Mouse (Mus musculus): ENCODE data around the gene Olfr545.
A peak's percentile ranks its signal among the peaks of the same experiment; 100 is the strongest.
"Not testable (repeated sequence)": the region's sequence is repeated elsewhere in the genome, so short reads cannot be mapped to it uniquely, and the experiment has no call there.

Olfr545 gene

DNA sequence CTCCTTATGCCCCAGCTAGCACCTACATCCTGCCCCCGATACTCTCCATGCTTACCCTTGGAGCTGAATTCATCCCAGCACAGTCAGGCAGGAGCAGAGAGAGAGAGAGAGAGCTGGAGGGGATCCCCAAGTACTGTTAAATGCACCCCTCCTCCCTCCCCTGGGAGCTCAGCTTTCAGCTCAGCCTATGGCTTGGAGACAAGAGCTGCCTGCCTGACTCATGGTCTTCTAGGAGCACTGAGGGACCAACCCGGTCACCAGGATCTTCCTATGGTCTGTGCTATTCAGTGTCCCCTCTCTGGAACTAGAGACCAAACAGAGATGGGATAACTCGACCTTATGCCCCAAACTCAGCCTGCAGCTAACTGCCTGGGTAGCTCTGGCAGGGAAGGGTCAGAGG lies at the start of gene Olfr545:
Olfr545 (minus strand) TSS at position 101 of the 400 bp plus-strand sequence.
- no peak for DNase-seq

DNA sequence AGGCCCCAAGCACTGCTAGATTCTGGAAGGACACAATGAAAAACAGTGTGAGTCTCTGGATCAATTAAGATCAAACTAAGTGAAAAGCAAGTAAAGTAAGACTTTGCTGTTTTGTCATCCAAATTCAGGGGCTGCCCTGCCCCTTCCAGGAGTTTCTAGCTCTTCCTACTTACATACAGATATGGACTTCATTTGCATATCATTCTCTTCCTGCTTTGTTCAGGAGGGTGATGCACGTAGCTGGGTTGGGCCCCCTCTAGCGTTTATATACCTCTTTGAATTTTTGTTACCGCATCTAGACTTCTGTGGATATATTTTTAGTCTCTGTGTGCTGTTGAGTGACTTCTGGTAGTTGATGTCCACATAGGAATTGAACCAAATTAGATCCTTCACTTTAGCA lies 41.9 kb upstream of the Olfr545 start:
- DNase-seq = no peak

DNA sequence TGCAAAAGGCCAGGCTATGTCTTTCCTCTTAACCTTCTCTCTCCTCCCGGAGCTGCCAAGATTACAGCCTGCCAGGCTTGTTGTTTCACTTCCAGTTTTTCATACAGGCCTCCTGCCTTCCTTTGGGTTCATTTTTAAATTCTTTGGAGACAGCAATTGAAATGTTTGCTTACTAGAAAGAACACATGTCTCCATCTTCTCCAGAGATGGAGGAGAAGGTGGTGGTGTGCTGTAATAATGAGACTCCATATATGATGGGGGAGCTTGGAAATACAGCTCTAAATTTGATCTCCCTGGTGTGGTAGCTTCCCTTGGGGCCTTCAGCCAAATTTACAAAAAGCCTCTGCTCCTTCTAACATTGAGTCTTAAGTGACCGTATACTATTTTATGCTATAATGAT lies 41.2 kb upstream of the Olfr545 start, which contains the start of gene Olfr548-ps1:
Olfr548-ps1 (plus strand) TSS at position 301 of the 400 bp plus-strand sequence.
- no peak for DNase-seq

DNA sequence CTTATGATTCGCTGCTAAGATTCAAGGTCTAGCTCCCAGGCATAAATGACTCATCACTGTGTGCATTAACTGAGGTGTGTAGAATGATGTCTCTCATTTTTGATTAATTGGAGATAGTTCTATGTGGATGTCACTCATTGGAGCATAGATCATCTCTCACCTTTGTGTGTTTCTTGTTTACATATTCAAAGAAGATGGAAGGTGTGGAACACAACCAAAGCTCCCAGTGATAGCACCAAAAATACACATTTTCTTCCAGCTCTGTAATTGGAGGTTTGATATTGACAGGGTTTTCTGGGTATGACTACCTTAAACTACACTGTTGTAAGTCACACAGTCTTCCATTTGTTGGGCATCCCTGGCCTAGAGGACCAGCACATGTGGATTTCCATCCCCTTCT lies 35.1 kb upstream of the Olfr545 start, which contains the start of gene Olfr547:
Olfr547 (plus strand) TSS at position 301 of the 400 bp plus-strand sequence.
- DNase-seq = no peak

DNA sequence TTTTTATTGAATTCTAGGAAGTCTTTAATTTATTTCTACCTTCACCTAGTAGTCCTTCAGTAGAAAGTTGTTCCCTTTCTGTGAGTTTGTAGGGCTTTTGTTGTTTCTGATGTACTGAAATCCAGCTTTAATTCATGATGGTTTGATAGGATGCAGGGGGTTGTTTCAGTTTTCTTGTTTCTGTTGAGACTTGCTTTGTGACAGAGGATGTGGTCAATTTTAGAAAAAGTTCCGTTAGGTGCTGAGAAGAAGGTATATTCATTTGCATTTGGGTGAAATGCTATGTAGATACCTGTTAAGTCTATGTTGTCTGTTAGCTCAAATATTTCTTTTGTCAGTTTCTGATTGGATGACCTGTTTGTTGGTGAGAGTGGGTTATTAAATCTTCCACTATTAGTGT lies 29.7 kb upstream of the Olfr545 start:
- no peak for DNase-seq

DNA sequence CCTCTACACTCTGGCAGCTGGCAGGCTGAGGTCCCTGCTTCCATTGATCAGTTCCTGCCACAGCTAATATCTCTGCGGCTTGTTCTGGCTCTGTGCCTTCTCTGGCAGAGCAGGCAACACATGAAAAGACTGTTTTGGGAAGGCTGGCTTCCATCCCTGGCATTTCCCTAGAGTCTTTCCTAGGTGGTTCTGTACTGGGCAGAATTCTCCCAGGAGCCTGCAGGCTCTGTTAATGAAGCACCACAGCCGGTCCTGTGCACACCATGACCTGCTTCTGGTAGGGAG lies 17.6 kb upstream of the Olfr545 start:
- peak; percentile 38 to 41 for DNase-seq

DNA sequence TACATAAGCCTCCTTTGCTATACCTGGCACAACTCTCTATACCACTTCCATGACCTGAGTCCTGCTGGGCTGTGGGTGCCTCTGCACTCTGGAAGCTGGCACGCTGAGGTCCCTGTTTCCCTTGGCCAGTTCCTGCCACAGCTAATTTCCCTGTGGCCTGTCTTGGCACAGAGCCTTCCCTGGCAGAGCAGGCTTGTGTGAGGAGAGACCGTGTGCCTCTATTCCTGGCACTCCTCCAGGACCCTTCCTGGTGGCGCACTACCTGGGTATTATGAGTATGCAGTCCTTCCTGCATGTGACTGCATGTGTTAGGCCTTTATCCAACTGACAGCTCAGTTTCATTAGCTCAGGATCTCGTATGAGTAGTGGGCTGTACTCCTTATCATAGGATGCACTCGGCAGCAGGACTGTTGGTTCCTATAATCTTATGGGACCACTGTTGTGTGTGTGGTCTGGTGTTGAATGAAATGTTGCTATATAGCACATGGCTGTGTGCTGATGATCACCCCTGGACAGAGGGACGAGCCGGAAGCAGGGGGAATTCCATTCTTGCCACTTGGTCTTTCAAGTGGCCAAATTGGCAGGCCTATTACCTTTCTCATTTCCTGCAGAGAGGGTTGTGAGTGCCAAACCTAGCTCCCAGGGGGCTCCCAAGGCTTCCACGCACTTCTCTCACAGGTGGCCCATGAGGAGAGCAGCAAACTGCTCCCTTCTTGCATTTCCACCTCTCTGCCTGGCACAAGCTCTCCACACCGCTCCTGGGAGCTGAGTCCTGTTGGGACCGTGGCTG lies 17.1 kb upstream of the Olfr545 start:
- DNase-seq = peak; percentile 82

DNA sequence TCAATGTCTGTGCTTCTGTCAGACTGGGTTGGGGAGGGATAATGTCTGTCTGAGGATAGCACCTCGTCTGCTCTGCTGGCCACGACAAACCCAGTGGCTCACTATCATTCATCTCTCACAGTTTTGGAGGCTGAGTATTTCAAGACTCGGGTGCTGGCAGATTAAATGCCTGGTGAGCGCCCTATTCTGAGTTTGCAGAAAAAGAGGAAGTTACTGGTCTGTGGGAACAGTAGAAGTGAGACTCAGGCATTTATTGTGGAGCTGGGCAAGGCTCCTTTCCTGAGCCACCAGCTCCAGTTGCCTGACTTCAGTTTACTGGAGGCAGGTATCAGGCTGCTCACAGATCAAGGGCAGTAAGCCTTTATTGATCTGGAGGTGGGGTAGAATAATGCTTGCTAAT lies 14.8 kb upstream of the Olfr545 start:
- no peak for DNase-seq

DNA sequence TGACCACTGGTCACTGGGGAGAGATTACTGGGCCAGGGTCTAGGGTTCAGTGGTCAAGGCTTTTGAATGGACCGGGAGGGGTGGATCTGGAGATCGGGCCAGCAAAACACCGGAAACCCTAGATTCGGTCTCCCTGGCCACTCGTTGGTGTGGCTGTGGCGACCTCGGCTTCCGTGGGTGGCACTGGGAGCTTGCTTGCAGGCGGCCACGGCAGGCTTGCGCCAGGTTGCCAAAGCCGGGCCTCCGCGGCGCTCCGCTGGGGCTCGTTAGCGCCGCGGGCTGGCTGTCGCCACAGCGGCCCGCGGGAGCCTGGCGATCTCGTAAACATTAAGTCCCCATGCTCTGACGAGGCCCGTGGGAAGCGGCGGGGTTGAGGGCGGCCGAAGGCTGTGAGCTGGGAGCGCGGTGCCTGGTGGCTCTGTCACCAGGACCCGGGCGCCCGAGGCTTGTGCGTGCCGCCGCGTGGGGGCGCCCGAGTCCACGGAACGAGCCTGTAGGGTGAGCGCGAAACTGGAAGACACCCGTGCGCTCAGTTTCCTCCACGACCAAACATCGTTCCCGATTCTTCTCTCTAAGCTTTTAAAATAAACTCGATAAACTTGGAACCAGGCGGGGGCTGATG lies 13.6 kb upstream of the Olfr545 start:
- peak; percentile 96 to 97 for DNase-seq

DNA sequence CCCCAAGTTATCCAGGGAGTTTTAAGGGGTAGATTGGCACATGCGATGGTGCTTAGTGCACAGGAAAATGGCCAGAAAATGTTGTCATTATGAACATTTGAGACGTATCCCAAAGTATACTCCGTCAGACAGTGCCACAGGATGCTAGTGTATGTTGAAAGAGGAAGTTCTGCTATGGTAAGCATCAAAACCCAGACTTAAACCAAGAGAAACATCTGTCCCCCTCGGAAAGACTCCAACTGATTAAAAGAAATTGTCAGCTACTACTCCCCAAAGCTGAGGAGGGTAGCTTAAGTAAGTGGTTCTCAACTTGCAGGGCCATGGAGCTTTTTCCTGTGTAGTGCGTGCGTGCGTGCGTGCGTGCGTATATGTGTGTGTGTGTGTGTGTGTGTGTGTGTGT lies 12.6 kb upstream of the Olfr545 start:
- DNase-seq = no peak

DNA sequence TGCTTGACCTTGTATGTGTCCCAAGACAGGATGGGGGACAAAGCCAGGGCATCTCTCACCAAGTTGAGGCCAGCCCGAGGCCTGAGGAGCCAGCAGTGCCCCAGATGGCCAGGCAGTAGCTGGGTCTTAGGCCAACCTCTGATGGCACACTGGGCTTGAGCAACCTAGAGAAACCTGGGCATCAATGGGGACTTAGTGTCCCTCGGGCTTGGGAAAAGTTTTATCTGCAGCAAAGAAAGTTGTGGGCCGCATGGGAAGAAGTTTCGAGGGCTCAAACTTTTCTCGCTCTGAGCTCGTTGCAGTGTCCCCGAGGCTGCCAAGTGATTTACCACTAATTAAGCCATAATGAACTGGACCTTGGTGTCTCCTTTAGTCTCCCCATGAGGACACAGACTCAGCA lies 10.4 kb upstream of the Olfr545 start:
- DNase-seq = no peak

DNA sequence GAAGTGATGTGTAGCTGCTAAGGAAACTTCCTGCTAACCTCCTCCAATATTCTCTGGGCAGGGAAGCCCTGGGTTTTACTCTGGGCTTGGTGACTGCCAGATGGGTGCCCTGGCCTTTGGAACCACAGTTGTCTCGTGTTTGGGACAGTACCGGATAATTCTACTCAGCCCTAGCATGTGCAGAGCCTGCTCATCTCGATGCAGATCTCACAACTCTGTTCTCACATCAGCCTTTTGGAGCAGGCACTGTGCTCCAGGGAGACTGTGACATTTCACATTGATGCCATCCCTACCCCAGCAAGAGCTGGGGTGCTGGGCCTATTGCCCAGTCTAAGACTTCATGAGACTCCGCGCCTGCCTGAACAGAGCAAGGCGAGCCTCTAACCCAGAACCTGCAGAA lies 9.3 kb upstream of the Olfr545 start:
- no peak for DNase-seq

DNA sequence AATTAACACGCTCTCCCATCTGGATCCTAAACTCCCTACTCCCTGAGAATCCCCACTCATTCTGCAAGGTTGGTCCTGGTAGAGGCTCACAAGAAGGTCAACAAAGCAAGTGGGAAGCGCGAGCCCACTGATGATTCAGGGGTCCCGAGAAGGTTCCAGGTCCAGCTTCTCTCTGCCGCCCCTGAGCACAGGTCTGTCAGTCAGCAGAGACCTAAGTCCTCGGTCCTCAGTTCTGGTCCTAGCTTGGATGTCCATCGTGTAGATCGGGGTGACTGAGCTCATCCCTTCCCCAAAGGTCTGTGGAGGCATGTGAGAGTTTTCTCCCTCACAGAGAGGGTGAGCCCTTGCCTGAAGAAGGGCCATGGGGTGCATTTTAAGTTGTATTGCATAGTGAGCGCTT lies 8.7 kb upstream of the Olfr545 start:
- no peak for DNase-seq

DNA sequence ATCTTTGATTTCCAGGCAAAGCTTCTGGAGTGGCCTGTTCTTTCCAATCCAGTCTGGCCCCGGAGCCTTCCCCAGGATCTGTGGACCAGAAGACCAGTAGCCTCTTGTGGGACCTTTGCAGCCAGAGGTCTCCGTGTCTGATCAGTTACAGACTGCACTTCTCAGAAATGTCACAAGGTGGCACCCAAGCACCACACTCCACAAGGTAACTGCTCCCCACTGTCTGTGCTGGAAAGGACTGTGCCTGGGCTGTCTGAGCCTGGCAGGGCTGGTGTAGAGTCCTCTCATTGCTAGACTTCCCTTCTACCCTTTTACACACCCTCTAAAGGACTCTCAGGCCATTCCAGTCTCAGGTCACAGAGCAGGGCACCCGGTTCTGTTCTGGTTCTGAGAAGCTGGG lies 7.5 kb upstream of the Olfr545 start:
- peak; percentile 89 to 90 for DNase-seq

DNA sequence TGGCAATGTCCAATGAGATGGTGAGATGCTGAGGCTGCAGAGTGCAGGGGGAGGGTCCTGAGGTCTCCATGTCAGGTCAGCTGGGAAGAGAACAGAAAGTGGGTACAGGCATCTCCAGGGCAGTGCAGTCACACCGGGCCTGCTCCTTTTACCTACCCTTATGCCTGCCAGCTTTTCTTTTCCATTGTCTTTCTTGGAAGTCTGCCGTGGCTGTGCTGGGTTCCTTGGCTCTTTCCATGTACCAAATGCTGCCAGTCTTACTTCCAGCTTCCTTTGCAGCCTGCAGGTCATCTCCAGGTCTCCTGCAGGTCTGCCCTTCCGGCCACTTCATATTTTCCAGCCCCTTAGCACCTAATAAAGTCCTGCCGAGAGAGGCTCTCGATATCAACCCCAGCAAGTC lies 2.6 kb upstream of the Olfr545 start:
- peak; percentile 46 to 65 for DNase-seq

DNA sequence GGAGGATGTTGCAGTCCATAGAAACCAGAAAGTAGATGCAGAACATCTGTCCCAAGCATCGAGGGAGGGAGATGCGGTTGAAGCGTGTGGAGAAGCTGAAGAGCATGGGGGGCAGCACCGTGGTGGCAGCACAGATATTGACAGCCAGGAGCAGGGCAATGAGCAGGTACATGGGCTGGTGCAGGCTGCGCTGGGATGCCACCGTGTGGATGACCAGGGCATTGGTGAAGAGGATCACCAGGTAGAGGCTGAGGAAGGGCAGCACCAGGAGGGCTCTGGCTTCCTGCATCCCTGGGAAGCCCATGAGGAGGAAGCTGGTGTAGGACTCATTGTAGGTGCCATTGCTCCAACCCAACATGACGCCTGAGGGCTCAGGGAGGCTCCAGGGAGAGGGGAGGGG lies 5.0 kb downstream of the Olfr545 start:
- DNase-seq = not testable (repeated sequence)

DNA sequence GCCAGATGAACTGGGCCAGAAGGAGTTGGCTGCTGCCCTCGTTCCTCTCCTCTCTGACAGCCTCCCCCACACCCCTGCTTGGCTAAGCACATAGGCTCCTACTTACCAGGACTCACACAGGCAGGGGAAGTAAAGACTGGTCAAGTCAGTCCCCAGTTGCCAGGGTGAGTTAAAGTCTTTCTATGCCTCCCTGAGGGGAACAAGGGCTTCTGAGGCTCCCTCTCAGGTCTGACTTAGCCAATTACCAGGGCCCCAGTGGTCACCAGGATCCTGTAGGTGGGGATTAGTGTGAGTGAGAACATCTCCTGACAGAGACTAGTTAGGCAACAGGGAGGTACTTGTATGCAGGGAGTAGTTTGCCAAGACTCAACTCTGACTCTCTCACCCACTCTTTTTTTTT lies 11.2 kb downstream of the Olfr545 start, which contains the start of gene Olfr544:
Olfr544 (minus strand) TSS at position 153 of the 400 bp plus-strand sequence.
- no peak for DNase-seq

DNA sequence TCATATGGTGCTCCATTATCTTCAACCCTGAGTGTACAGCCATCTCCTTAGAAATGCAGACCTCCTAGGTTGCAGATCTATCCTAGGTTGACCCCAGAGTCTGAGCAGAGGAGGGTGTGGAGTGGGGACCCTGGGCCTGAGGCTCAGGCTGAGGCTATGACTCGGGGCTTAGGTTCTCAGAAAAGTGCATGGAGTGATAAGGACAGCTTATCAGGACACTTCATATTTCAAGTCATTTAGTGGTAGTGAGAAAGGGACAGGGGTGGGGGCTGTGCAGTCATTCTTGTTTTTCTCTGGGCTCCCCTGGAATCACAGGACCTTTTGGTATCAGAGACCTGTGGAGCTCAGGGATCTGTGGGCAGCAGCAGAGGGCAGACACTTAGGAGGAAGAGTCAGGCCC lies 13.3 kb downstream of the Olfr545 start:
- no peak for DNase-seq

DNA sequence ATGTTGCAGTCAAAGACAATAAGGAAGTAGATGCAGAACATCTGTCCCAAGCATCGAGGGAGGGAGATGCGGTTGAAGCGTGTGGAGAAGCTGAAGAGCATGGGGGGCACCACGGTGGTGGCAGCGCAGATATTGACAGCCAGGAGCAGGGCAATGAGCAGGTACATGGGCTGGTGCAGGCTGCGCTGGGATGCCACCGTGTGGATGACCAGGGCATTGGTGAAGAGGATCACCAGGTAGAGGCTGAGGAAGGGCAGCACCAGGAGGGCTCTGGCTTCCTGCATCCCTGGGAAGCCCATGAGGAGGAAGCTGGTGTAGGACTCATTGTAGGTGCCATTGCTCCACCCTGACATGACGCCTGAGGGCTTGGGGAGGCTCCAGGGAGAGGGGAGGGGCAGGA lies 14.6 kb downstream of the Olfr545 start:
- DNase-seq = not testable (repeated sequence)

DNA sequence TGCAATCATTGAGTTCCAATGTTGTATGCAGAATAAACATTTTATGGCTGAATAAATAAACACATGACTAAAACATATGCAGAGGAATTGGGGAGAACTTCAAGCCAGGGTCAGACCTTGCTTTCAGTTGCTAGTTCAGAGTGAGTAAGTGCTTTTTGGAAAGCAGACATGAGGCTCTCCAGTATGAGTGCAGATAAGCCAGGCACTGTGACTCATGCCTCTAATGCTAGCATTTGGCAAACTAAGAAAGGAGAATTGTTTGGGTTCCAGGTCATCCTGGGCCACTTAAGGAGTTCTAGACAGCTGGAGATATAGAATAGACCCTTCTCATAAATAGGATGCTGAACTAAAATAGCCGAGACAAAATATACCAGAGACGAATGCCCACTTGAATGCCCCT lies 15.7 kb downstream of the Olfr545 start:
- DNase-seq = no peak

DNA sequence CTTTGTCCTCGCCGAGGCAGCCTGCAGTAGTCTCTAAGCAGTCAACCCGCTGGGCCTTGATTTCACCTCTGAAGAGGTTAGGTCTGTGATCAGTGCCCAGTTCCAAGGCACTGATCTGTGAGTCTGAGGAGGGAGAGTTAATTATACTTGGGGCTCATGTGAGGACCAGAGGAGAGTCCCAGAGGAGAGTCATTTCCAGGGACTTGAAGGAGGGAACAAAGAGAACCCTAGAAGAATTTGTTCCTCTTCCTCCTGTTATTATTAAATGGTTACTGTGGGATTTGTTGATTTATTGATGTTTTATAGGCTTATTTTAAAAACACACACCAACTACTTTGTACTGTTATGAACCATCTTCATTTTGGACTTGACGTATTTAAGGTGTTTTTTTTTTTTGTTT lies 17.8 kb downstream of the Olfr545 start, which contains the start of gene Olfr543:
Olfr543 (minus strand) TSS at position 101 of the 400 bp plus-strand sequence.
- no peak for DNase-seq

DNA sequence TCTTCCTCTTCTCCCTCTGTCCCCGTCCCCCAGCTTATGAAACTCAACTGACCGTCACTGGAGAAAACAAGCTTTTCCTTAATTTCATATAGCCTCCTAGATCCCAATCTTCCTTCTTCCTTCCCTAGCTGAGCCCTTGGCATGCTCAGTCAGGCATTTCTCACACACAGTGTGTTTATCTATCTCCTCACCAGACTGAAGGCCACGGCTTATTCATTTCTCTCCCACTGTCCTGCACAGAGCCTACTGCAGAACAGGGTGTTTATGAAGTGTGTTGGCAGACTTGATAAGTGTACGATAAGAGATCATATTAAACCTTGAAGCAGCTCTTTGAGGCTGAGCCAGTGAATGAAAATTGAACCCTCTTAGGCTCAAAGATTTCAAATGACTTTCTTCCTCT lies 18.6 kb downstream of the Olfr545 start:
- no peak for DNase-seq

DNA sequence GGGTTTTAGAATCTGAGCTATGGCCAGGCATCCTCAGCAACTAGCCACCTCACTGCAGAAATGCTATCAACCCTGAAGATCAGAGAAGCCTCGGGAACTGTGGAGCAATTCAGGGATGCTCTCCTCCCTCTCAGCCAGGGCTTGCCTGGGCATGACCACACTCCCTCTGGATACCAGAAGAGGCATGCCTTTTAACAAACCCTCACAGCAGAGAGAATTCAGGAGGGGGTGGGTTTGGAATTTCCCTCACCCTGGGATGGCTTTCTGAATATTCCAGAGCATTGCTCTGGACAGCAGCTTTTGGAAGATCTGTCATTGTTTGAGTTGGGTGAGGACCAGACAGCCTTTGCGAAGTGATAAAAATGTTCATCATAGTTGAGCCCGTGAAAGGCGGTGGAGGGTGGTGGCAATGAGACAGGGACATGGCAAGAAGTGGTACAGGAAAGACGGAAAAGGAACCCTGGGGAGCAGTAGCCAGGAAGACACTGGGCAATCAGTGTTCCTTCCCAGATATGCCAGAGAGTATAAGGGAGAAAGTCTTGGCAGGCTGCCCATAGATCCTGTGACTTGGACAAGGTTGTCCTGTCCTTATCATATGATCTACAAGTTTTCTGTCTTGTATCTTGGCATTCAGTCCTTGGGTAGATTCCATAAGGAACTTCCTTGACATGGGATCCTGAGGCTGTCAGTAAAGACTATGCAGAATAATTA lies 19.9 kb downstream of the Olfr545 start:
- peak in 1 of 2 experiments; percentile 47 for DNase-seq

DNA sequence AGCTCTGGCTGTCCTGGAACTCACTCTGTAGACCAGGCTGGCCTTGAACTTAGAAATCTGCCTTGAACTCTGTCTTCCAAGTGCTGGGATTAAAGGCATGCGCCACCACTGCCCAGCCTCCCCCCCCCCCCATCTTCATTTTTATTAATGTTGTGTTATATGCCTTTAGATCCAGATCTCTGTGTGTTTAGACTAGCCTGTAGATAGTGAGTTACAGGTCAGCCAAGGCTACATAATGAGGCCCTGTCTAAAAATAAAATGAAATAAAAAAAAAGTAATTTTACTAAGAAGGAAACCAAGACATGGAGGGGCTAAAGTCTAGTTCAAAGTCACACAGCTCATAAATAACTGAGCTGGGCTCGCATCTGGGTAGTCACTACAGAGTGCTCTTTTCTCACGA lies 20.4 kb downstream of the Olfr545 start:
- no peak for DNase-seq

All from cerebellum, postnatal 14 days (tissue).